Mouse (Mus musculus): ENCODE measurements at regions not wholly inside any gene's neighbourhood (a gene's known extent, or its start where the extent isn't known, plus 50 kb on each side); places are given as distances from the start of the nearest gene placed in this dataset.

DNA sequence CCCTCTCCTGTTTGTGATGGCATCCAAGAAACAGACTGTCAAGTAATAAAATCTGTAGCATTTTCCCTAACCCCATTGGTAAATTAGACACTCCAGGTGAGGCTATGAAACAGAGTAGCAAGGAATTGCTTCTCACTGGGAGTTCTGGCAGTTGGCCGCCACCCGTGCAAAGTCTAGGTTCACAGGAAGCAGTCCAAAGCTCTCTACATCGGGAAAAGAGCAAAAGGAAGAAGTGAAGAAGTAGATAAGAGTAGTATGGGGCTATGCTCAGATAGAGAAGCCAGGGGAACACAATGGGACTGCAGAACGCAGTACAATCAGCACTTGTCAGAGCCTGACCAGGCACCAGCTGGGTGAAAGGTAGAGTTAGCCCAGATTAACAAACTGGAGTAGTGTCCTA, 65.7 kb upstream of the Onecut1 start:
- Histone ChIP-seq H3K27ac (replicated peaks in 1 of 2; ENCODE audit: control insufficient read depth in 1 of 2, insufficient read depth in 1 of 2, low read depth in 2 of 2, low read length in 2 of 2) (no peak overlapping the region), H3K36me3 (ENCODE audit: control insufficient read depth, insufficient read depth, low read length) (no peaks in the 10 kb centered on the region), H3K9ac (ENCODE audit: low read length) (no peak overlapping the region), H3K4me2 (ENCODE audit: low read length) (no peak overlapping the region), H3K4me3 (ENCODE audit: control insufficient read depth in 1 of 2, insufficient read depth in 1 of 2, low read depth in 1 of 2, low read length in 2 of 2) (no peak overlapping the region), H3K4me1 (ENCODE audit: control insufficient read depth in 2 of 2, insufficient read depth in 2 of 2, low read length in 2 of 2) (no peaks in the 10 kb centered on the region), H3K27me3 (ENCODE audit: control insufficient read depth, insufficient read depth, low read length) (peaks cover 3% of the 10 kb centered on the region; the same call in 1 of the 2 replicates), H3K9me3 (ENCODE audit: control insufficient read depth, low read length) (no peaks in the 10 kb centered on the region)
- no peak for ATAC-seq (ENCODE audit: insufficient number of reproducible peaks, insufficient read depth, low FRiP score, low read depth)
- 42% methylated on average over 4 of the region's 4 CpGs for WGBS

DNA sequence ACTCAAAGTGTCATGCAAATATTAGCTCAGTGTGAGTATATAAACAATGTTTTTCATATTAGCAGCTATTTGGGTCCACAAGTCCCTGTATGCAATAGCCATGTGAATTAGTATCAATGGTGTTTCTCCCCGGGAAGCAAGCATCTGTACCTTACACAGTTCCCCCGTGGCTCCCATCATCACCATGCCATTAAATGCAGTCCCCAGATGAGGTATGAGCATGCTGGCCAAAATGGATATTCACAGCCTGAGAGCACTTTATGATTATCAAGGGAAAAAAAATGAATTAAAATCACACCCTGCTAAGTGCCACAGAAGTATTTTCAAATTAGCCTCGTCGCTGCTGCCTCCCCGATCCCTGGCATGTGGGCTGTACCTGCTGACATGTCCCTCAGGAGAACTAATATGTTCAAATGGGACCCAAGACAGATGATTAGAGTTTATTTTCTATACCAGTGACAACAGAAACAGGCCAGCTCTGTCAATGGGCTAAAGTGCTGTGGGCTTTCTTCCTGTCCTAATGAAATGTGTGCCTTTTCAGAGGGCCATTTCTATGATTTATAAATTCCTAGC, 64.4 kb upstream of the Onecut1 start:
- WGBS = 79% methylated on average over 5 of the region's 5 CpGs
- no peak for ATAC-seq (ENCODE audit: insufficient number of reproducible peaks, insufficient read depth, low FRiP score, low read depth)

DNA sequence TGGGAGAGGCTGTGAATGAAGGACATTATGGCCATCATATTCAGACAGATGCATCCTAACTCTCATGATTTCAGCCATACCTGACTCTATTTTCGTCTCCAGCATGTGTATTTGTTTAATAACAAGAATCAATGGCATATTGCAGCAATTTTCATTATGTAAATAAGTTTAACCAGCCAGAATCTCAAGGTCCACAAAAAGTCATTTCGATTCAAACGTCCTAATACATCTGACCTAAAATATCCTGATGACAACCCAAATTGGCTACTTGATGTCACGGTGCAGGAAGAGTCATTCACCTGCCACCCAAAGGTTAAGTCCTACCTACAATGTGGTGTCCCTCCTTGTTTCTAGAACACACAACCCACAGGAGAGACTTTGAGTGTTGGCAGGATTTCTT, 60.6 kb upstream of the Onecut1 start:
- 66% methylated on average over 4 of the region's 4 CpGs for WGBS
- Histone ChIP-seq H3K4me3 (ENCODE audit: control insufficient read depth in 1 of 2, insufficient read depth in 1 of 2, low read depth in 1 of 2, low read length in 2 of 2) (no peak overlapping the region), H3K27me3 (ENCODE audit: control insufficient read depth, insufficient read depth, low read length) (no peaks in the 10 kb centered on the region), H3K4me1 (ENCODE audit: control insufficient read depth in 2 of 2, insufficient read depth in 2 of 2, low read length in 2 of 2) (no peaks in the 10 kb centered on the region), H3K36me3 (ENCODE audit: control insufficient read depth, insufficient read depth, low read length) (no peaks in the 10 kb centered on the region), H3K9ac (ENCODE audit: low read length) (no peak overlapping the region), H3K9me3 (ENCODE audit: control insufficient read depth, low read length) (0 out of 2 replicates have a peak, but pooled peaks cover 2% of the 10 kb centered on the region), H3K4me2 (ENCODE audit: low read length) (no peak overlapping the region), H3K27ac (replicated peaks in 1 of 2; ENCODE audit: control insufficient read depth in 1 of 2, insufficient read depth in 1 of 2, low read depth in 2 of 2, low read length in 2 of 2) (no peak overlapping the region)
- ATAC-seq (ENCODE audit: insufficient number of reproducible peaks, insufficient read depth, low FRiP score, low read depth) = no peak

More for the DNA sequence above, 64.4 kb upstream of the Onecut1 start:
- Histone ChIP-seq H3K4me3 (ENCODE audit: control insufficient read depth in 1 of 2, insufficient read depth in 1 of 2, low read depth in 1 of 2, low read length in 2 of 2) (no peak overlapping the region), H3K27ac (replicated peaks in 1 of 2; ENCODE audit: control insufficient read depth in 1 of 2, insufficient read depth in 1 of 2, low read depth in 2 of 2, low read length in 2 of 2) (no peak overlapping the region), H3K36me3 (ENCODE audit: control insufficient read depth, insufficient read depth, low read length) (no peaks in the 10 kb centered on the region), H3K9me3 (ENCODE audit: control insufficient read depth, low read length) (no peaks in the 10 kb centered on the region), H3K4me2 (ENCODE audit: low read length) (no peak overlapping the region), H3K27me3 (ENCODE audit: control insufficient read depth, insufficient read depth, low read length) (peaks cover 3% of the 10 kb centered on the region; the same call in 1 of the 2 replicates), H3K4me1 (ENCODE audit: control insufficient read depth in 2 of 2, insufficient read depth in 2 of 2, low read length in 2 of 2) (no peaks in the 10 kb centered on the region), H3K9ac (ENCODE audit: low read length) (no peak overlapping the region)

DNA sequence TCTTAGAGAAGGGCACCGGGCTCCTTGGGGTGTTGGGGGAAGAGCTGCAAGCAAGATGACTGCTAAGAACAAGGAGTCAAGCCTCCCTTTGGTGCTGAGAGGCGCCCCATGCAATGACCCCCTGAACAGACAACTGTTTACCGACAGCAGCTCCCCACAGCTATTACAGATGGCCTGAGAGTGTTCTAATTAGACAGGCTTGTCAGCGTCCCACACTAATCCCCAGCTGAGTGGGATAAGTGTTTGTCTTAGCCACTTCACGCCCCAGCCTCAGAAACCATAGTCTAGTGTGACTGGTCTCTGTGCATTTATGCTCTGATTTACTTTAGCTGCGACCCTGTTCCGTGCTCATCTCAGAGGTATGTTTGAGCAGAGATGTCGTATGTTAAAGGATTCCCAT, 50.3 kb upstream of the Onecut1 start:
- Histone ChIP-seq H3K36me3 (ENCODE audit: control insufficient read depth, insufficient read depth, low read length) (no peaks in the 10 kb centered on the region), H3K4me2 (ENCODE audit: low read length) (peak overlapping the region; percentile 41), H3K27ac (replicated peaks in 1 of 2; ENCODE audit: control insufficient read depth in 1 of 2, insufficient read depth in 1 of 2, low read depth in 2 of 2, low read length in 2 of 2) (no peak overlapping the region), H3K4me3 (ENCODE audit: control insufficient read depth in 1 of 2, insufficient read depth in 1 of 2, low read depth in 1 of 2, low read length in 2 of 2) (no peak overlapping the region), H3K27me3 (ENCODE audit: control insufficient read depth, insufficient read depth, low read length) (peaks cover 13% of the 10 kb centered on the region; the same call in 1 of the 2 replicates), H3K9me3 (ENCODE audit: control insufficient read depth, low read length) (no peaks in the 10 kb centered on the region), H3K9ac (ENCODE audit: low read length) (no peak overlapping the region), H3K4me1 (ENCODE audit: control insufficient read depth in 2 of 2, insufficient read depth in 2 of 2, low read length in 2 of 2) (peaks cover 4 to 9% of the 10 kb centered on the region in 2 experiments; a peak in 3 of 4 replicates)
- 29% methylated on average over 8 of the region's 8 CpGs for WGBS
- no peak for ATAC-seq (ENCODE audit: insufficient number of reproducible peaks, insufficient read depth, low FRiP score, low read depth)

All from heart, embryonic 14.5 days (tissue).